Mouse (Mus musculus) embryonic facial prominence, embryonic 13.5 days (tissue): ENCODE measurements around the gene Steap2. TPM values are rescaled to one million over a fixed set of nuclear protein-coding genes. Genes with fewer than 3 reads are reported as not detected.

Experiments
- ATAC-seq: fragments of 200-750 bp; cut with Nextera tagmentation; 2 replicates; pipeline ENCODE4 v1.8.0; 2017; ENCODE audit warnings: low read depth; ENCODE audit not compliant: insufficient number of reproducible peaks, insufficient read depth, low FRiP score, low TSS enrichment
- H3K27ac ChIP-seq: fragments of 300-500 bp; sonication (generic); 2 replicates; pipeline ENCODE4 v1.5.1; 2015; ENCODE audit warnings: moderate library complexity, mild to moderate bottlenecking, inconsistent platforms
- H3K27me3 ChIP-seq: fragments of 300-500 bp; sonication (generic); 2 replicates; pipeline ENCODE4 v1.6.1; 2015; ENCODE audit warnings: mild to moderate bottlenecking, inconsistent platforms
- H3K36me3 ChIP-seq: fragments of 300-500 bp; sonication (generic); 2 replicates; pipeline ENCODE4 v1.6.1; 2015; ENCODE audit warnings: mild to moderate bottlenecking, inconsistent platforms
- H3K4me1 ChIP-seq: fragments of 300-500 bp; sonication (generic); 2 replicates; pipeline ENCODE4 v1.6.1; 2015; ENCODE audit warnings: inconsistent platforms
- H3K4me2 ChIP-seq: fragments of 300-500 bp; sonication (generic); 2 replicates; pipeline ENCODE4 v1.6.1; 2015; ENCODE audit warnings: moderate library complexity, mild to moderate bottlenecking, inconsistent platforms
- H3K4me3 ChIP-seq: fragments of 300-500 bp; sonication (generic); 2 replicates; pipeline ENCODE4 v1.5.1; 2015; ENCODE audit warnings: mild to moderate bottlenecking, inconsistent platforms
- H3K9ac ChIP-seq: fragments of 300-500 bp; sonication (generic); 2 replicates; pipeline ENCODE4 v1.6.1; 2015; ENCODE audit warnings: mild to moderate bottlenecking, inconsistent platforms
- H3K9me3 ChIP-seq: fragments of 300-500 bp; sonication (generic); 2 replicates; pipeline ENCODE4 v1.6.1; 2016; ENCODE audit warnings: inconsistent platforms
- WGBS: fragments of 180-500 bp; shearing (Covaris S2); methylation state at CpG from one replicate; pipeline ENCODE4 v1.1.7; 2015; ENCODE audit warnings: mixed read lengths; 5-methylcytosine and 5-hydroxymethylcytosine counted together
- polyA plus RNA-seq: library from polyadenylated mRNA; unstranded; fragments of >200 nt; fragmentation: Nextera tagmentation; extraction: Ambion mirVana; gene quantifications from 2 replicates; pipeline ENCODE4 v1.2.1, GENCODE M21; 2015

Steap2 gene
- polyA plus RNA-seq, 1 experiment from 2014 or later, result 7.9 TPM

- no peaks in the 10 kb centered on the region for H3K9me3 ChIP-seq
- no peaks in the 10 kb centered on the region for H3K27me3 ChIP-seq
- WGBS, result under 1% methylated on average over 47 of the region's 48 CpGs
- peaks cover 3% of the 10 kb centered on the region; the same call in 1 of the 2 replicates for H3K36me3 ChIP-seq
- peaks cover 6% of the 10 kb centered on the region; the same call in 1 of the 2 replicates for H3K4me1 ChIP-seq
- peak; percentile 90 for ATAC-seq
- H3K4me3 ChIP-seq, result peak within 1 kb of the TSS; percentile 70
- H3K9ac ChIP-seq, result peak within 1 kb of the TSS; percentile 81
- H3K4me2 ChIP-seq, result peak within 1 kb of the TSS; percentile 98
- no peak within 1 kb of the TSS for H3K27ac ChIP-seq
These were observed 30.6 kb downstream of the Steap2 start, which contains the start of gene Cfap69 for GRCm38 (mm10) chr5:5663655-5664370. Gene Cfap69 (minus strand): TSS chr5:5664239.

- Histone ChIP-seq H3K27me3 (no peaks in the 10 kb centered on the region), H3K36me3 (peaks cover 3% of the 10 kb centered on the region; the same call in 1 of the 2 replicates), H3K4me3 (peak overlapping the region; percentile 70), H3K4me1 (peaks cover 6% of the 10 kb centered on the region; the same call in 1 of the 2 replicates), H3K4me2 (peak overlapping the region; percentile 98), H3K9ac (peak overlapping the region; percentile 81; the same call in 1 of the 2 replicates), H3K9me3 (no peaks in the 10 kb centered on the region), H3K27ac (no peak overlapping the region)
- no peak for ATAC-seq
- 40% methylated on average over 6 of the region's 6 CpGs for WGBS
These were observed 31.3 kb downstream of the Steap2 start for GRCm38 (mm10) chr5:5663057-5663456.

DNA sequence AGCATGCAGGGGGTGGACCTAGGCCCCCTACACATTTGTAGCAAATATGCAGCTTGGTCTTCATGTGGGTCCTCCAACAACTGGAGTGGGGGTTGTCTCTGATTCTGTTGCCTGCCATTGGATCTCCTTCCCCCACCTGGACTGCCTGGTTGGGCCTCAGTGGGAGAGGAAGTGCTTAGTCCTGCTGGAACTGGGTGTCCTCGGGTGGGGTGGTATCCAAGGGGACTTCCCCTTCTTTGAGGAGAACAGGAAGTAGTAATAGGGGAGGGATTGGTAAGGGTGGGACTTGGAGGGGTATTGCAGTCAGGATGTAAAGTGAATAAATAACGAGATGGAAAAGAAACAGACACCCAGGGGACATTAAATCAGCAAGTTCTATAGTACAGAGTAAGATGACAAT is 35.7 kb downstream of the Steap2 start:
- Histone ChIP-seq H3K4me3 (no peak overlapping the region), H3K36me3 (no peaks in the 10 kb centered on the region), H3K27ac (no peak overlapping the region), H3K4me2 (no peak overlapping the region), H3K9me3 (no peaks in the 10 kb centered on the region), H3K4me1 (no peaks in the 10 kb centered on the region), H3K27me3 (no peaks in the 10 kb centered on the region), H3K9ac (no peak overlapping the region)
- ATAC-seq, result no peak; the same call in 1 of the 2 replicates
- WGBS, result 51% methylated on average over 2 of the region's 2 CpGs

DNA sequence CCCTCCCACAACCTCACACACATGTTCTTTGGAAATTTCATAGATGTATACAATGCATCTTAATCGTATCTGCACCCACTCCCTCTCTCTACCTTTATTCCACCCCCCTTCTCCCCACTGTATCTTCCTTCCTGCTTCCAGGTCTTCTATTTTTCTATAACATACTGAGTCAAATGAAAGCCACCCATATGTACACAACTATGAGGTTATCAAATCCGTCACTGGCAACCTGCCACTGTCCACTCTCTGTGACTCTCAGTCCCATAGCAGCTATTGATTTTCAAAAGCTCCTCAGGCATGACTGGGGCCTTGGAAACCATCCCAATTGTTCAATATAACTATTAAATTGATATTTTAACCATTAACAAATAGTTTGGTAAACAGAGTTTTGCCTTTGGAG is 36.4 kb downstream of the Steap2 start:
- no peaks in the 10 kb centered on the region for H3K9me3 ChIP-seq
- no peaks in the 10 kb centered on the region for H3K36me3 ChIP-seq
- H3K4me3 ChIP-seq, result no peak overlapping the region
- no peaks in the 10 kb centered on the region for H3K27me3 ChIP-seq
- H3K9ac ChIP-seq, result no peak overlapping the region
- ATAC-seq, result no peak
- 81% methylated on average over 2 of the region's 2 CpGs for WGBS
- no peaks in the 10 kb centered on the region for H3K4me1 ChIP-seq
- no peak overlapping the region for H3K27ac ChIP-seq
- no peak overlapping the region for H3K4me2 ChIP-seq

DNA sequence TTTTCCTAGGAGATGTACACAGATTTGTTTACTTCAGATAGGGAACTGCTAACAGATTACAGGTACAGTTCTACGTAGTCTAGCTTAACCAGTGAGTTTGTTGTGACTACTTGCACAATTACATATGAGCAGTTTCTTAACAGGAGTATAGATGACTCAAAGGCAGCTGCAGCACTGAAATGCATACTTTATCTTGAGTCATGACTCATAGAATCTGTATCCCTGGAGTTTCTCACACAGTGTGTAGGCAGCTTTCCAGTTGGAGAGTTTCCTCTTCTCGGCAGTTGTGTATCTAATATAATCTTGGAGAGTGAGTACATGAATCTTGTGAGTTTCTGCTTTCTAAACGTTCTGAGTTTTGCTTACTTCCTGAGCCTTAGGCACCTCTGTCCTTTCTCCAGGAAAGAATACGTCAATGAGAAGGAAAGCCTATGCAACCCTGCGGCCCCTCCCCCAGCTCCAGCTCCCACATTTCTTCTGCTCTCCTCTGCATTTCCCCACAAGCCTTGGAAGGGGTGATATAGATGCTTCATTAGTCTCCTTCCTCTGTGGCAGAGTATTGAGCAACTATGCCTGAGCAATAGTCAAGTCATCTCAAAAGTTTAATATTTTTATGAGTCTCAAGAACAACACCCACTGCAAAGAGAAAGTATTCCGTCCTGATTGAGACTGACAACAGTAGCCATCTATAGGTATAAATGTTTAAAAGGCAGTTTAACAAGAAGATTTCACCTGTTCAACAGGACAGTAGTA is 45.4 kb downstream of the Steap2 start:
- H3K36me3 ChIP-seq, result no peaks in the 10 kb centered on the region
- H3K9me3 ChIP-seq, result no peaks in the 10 kb centered on the region
- no peak overlapping the region for H3K9ac ChIP-seq
- H3K4me2 ChIP-seq, result no peak overlapping the region
- H3K27me3 ChIP-seq, result no peaks in the 10 kb centered on the region
- H3K4me3 ChIP-seq, result no peak overlapping the region
- ATAC-seq, result no peak
- 65% methylated on average over 6 of the region's 6 CpGs for WGBS
- no peaks in the 10 kb centered on the region for H3K4me1 ChIP-seq
- H3K27ac ChIP-seq, result no peak overlapping the region

DNA sequence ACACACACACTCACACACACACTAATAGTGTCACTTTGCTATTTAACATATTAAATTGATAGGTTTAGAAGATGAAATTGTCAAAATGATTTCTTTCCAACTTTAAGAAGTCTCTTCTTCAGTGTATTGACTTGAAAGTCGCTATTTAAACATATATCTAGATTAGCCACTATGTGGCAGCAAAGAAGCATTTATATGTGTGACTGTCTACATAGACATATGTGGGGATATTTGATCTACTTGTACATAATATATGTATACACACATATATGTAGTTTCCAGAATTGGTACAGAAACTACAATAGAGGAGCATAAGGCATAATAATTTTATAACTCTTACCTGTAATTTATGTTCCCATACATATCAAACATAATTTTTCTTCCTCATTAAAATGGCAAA is 48.2 kb downstream of the Steap2 start:
- Histone ChIP-seq H3K9me3 (no peaks in the 10 kb centered on the region), H3K4me3 (no peak overlapping the region), H3K4me2 (no peak overlapping the region), H3K36me3 (no peaks in the 10 kb centered on the region), H3K27ac (no peak overlapping the region), H3K9ac (no peak overlapping the region), H3K4me1 (no peaks in the 10 kb centered on the region), H3K27me3 (no peaks in the 10 kb centered on the region)
- ATAC-seq, result no peak
- WGBS, result 8% methylated on average over 1 of the region's 1 CpGs

DNA sequence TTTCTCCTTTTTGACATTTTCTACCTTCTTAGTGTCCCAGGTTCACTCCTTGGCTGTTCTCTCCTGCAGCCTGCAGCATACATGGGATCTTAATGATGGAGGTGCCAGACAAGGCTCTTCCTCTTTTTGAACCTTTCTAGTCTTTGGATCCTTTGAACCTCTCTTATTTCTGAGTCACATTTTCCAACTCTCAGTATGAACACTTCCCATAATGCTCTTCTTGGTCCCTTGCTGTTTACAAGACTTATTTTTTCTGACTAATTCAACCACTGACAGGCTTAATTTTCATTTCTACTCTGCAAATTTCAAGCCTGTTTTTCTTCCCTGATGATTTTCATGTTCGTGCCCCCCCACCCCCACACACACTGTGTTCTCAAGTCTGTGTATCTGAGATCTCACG is 55.9 kb downstream of the Steap2 start:
- Histone ChIP-seq H3K27ac (no peak overlapping the region), H3K27me3 (no peaks in the 10 kb centered on the region), H3K9me3 (no peaks in the 10 kb centered on the region), H3K4me3 (no peak overlapping the region), H3K36me3 (no peaks in the 10 kb centered on the region), H3K4me2 (no peak overlapping the region), H3K4me1 (no peaks in the 10 kb centered on the region), H3K9ac (no peak overlapping the region)
- no peak for ATAC-seq
- WGBS, result 51% methylated on average over 2 of the region's 2 CpGs

DNA sequence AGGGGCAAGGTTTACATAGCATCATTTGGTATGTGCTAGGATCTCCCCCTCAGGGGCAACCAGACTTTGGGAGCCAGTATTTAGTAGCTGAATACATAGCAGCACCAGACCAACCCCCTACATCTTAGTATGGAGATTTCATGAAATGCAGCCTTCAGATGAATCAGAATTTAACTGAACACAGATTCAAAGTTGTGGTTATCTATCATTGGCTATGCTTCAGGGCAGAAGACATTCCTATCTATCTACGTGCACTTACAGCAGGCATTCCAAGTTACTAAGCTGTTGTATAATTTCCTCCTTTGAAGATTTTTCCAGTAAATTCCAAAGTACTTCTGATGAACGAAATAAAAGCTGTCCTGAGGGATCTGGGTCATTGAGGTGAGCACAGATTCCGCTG is 68.9 kb downstream of the Steap2 start:
- Histone ChIP-seq H3K9ac (no peak overlapping the region), H3K4me3 (no peak overlapping the region), H3K4me2 (no peak overlapping the region), H3K27ac (no peak overlapping the region), H3K27me3 (no peaks in the 10 kb centered on the region), H3K9me3 (no peaks in the 10 kb centered on the region), H3K36me3 (no peaks in the 10 kb centered on the region), H3K4me1 (no peaks in the 10 kb centered on the region)
- WGBS, result 53% methylated on average over 3 of the region's 3 CpGs
- ATAC-seq, result no peak

- no peaks in the 10 kb centered on the region for H3K4me1 ChIP-seq
- no peaks in the 10 kb centered on the region for H3K36me3 ChIP-seq
- no peaks in the 10 kb centered on the region for H3K9me3 ChIP-seq
- no peak overlapping the region for H3K27ac ChIP-seq
- 55% methylated on average over 4 of the region's 4 CpGs for WGBS
- no peak for ATAC-seq
- no peaks in the 10 kb centered on the region for H3K27me3 ChIP-seq
- no peak overlapping the region for H3K4me2 ChIP-seq
- H3K9ac ChIP-seq, result no peak overlapping the region
- no peak overlapping the region for H3K4me3 ChIP-seq
These were observed 76.0 kb downstream of the Steap2 start for GRCm38 (mm10) chr5:5618329-5618728.

Other genes starting within 250 kb of the Steap2 start
- not detected in 2 replicates for gene 1700015F17Rik, start 215.4 kb downstream of the Steap2 start, polyA plus RNA-seq
- gene Cldn12, start 179.6 kb downstream of the Steap2 start, polyA plus RNA-seq, result 19.7 and 21.4 TPM in 2 replicates
- gene Gtpbp10, start 135.0 kb downstream of the Steap2 start, polyA plus RNA-seq, result 25.0 and 28.4 TPM in 2 replicates
- gene Gm8773, start 120.8 kb downstream of the Steap2 start, polyA plus RNA-seq, result 6.6 and 6.8 TPM in 2 replicates
- 2.4 and 2.9 TPM in 2 replicates for gene Cfap69, start 30.3 kb downstream of the Steap2 start, polyA plus RNA-seq
- 3.3 and 4.1 TPM in 2 replicates for gene Steap1, start 54.7 kb upstream of the Steap2 start, polyA plus RNA-seq